Mouse (Mus musculus): ENCODE measurements around the gene Spocd1. TPM values are rescaled to one million over a fixed set of nuclear protein-coding genes. Genes with fewer than 3 reads are reported as not detected.
A peak's percentile ranks its signal among the peaks of the same experiment; 100 is the strongest.

The Spocd1 gene
- polyA plus RNA-seq, 1 experiment from 2014 or later: not detected

GRCm38 (mm10) chr4:129981657-129982056, 52.6 kb downstream of the Spocd1 start:
- WGBS: 74% methylated on average over 11 of the region's 11 CpGs
- ATAC-seq (ENCODE audit: low FRiP score, low TSS enrichment) (no peak), DNase-seq (ENCODE audit: low spot score) (no peak)
- TF ChIP-seq CTCF (IDR thresholded peaks at IDR 0.05; ENCODE audit: low read depth) (no peak), EP300 (optimal IDR thresholded peaks at IDR 0.05) (no peak)
- no peak overlapping the region for H3K27ac ChIP-seq (replicated peaks)
- H3K4me1 ChIP-seq (replicated peaks; ENCODE audit: control insufficient read depth, insufficient read depth): 0 out of 2 replicates have a peak, but pooled peaks cover 4% of the 10 kb centered on the region
- no peaks in the 10 kb centered on the region for H3K9me3 ChIP-seq (ENCODE audit: control insufficient read depth, low read length)
- no peak overlapping the region for H3K4me2 ChIP-seq (replicated peaks; ENCODE audit: low read depth)
- H3K36me3 ChIP-seq (ENCODE audit: control insufficient read depth, insufficient read depth, low read length): no peaks in the 10 kb centered on the region
- H3K27me3 ChIP-seq (ENCODE audit: control insufficient read depth, insufficient read depth, low read length): no peaks in the 10 kb centered on the region
- no peak overlapping the region for H3K9ac ChIP-seq (ENCODE audit: low read length)
- H3K4me3 ChIP-seq (ENCODE audit: low read depth, low read length): no peak overlapping the region

GRCm38 (mm10) chr4:129983046-129983445, 54.0 kb downstream of the Spocd1 start:
- Histone ChIP-seq H3K9me3 (ENCODE audit: control insufficient read depth, low read length) (no peaks in the 10 kb centered on the region), H3K4me2 (replicated peaks; ENCODE audit: low read depth) (no peak overlapping the region), H3K36me3 (ENCODE audit: control insufficient read depth, insufficient read depth, low read length) (no peaks in the 10 kb centered on the region), H3K27ac (replicated peaks) (no peak overlapping the region), H3K4me3 (ENCODE audit: low read depth, low read length) (no peak overlapping the region), H3K27me3 (ENCODE audit: control insufficient read depth, insufficient read depth, low read length) (no peaks in the 10 kb centered on the region), H3K9ac (ENCODE audit: low read length) (no peak overlapping the region), H3K4me1 (replicated peaks; ENCODE audit: control insufficient read depth, insufficient read depth) (0 out of 2 replicates have a peak, but pooled peaks cover 6% of the 10 kb centered on the region)
- WGBS: 45% methylated on average over 5 of the region's 5 CpGs
- DNase-seq (ENCODE audit: low spot score) (no peak), ATAC-seq (ENCODE audit: low FRiP score, low TSS enrichment) (no peak)
- TF ChIP-seq EP300 (optimal IDR thresholded peaks at IDR 0.05): no peak
- TF ChIP-seq CTCF (IDR thresholded peaks at IDR 0.05; ENCODE audit: low read depth): no peak

- no peaks in the 10 kb centered on the region for H3K36me3 ChIP-seq (ENCODE audit: control insufficient read depth, insufficient read depth, low read length)
- H3K4me1 ChIP-seq (replicated peaks; ENCODE audit: control insufficient read depth, insufficient read depth): 0 out of 2 replicates have a peak, but pooled peaks cover 6% of the 10 kb centered on the region
- H3K27ac ChIP-seq (replicated peaks): no peak overlapping the region
- H3K4me2 ChIP-seq (replicated peaks; ENCODE audit: low read depth): peak overlapping the region; percentile 97
- peak overlapping the region; percentile 57 for H3K4me3 ChIP-seq (ENCODE audit: low read depth, low read length)
- peak; percentile 75 for DNase-seq (ENCODE audit: low spot score)
- no peaks in the 10 kb centered on the region for H3K27me3 ChIP-seq (ENCODE audit: control insufficient read depth, insufficient read depth, low read length)
- no peak overlapping the region for H3K9ac ChIP-seq (ENCODE audit: low read length)
- no peaks in the 10 kb centered on the region for H3K9me3 ChIP-seq (ENCODE audit: control insufficient read depth, low read length)
- peak; percentile 33; the same call in 1 of the 2 replicates for ATAC-seq (ENCODE audit: low FRiP score, low TSS enrichment)
- TF ChIP-seq EP300 (optimal IDR thresholded peaks at IDR 0.05): no peak
- TF ChIP-seq CTCF (IDR thresholded peaks at IDR 0.05; ENCODE audit: low read depth): peak; percentile 77
- WGBS: 5% methylated on average over 15 of the region's 15 CpGs
These were observed 54.8 kb downstream of the Spocd1 start for GRCm38 (mm10) chr4:129983764-129984420.

GRCm38 (mm10) chr4:129984421-129985061, 55.5 kb downstream of the Spocd1 start, which contains the start of gene Adgrb2:
Gene Adgrb2 (plus strand): TSS chr4:129984870.
- no peaks in the 10 kb centered on the region for H3K27me3 ChIP-seq (ENCODE audit: control insufficient read depth, insufficient read depth, low read length)
- H3K9me3 ChIP-seq (ENCODE audit: control insufficient read depth, low read length): no peaks in the 10 kb centered on the region
- TF ChIP-seq EP300 (optimal IDR thresholded peaks at IDR 0.05) (no peak), CTCF (IDR thresholded peaks at IDR 0.05; ENCODE audit: low read depth) (no peak; the same call in 1 of the 2 replicates)
- peak within 1 kb of the TSS; percentile 63 for H3K9ac ChIP-seq (ENCODE audit: low read length)
- under 1% methylated on average over 43 of the region's 77 CpGs for WGBS
- H3K4me1 ChIP-seq (replicated peaks; ENCODE audit: control insufficient read depth, insufficient read depth): 0 out of 2 replicates have a peak, but pooled peaks cover 6% of the 10 kb centered on the region
- DNase-seq (ENCODE audit: low spot score) (no peak), ATAC-seq (ENCODE audit: low FRiP score, low TSS enrichment) (0 out of 2 replicates have a peak, but pooled peaks have one; percentile 13)
- no peaks in the 10 kb centered on the region for H3K36me3 ChIP-seq (ENCODE audit: control insufficient read depth, insufficient read depth, low read length)
- peak within 1 kb of the TSS; percentile 97 for H3K4me2 ChIP-seq (replicated peaks; ENCODE audit: low read depth)
- peak within 1 kb of the TSS; percentile 57 for H3K4me3 ChIP-seq (ENCODE audit: low read depth, low read length)
- H3K27ac ChIP-seq (replicated peaks): no peak within 1 kb of the TSS

- 0 out of 2 replicates have a peak, but pooled peaks cover 6% of the 10 kb centered on the region for H3K4me1 ChIP-seq (replicated peaks; ENCODE audit: control insufficient read depth, insufficient read depth)
- H3K9ac ChIP-seq (ENCODE audit: low read length): peak overlapping the region; percentile 63
- no peak for ATAC-seq (ENCODE audit: low FRiP score, low TSS enrichment)
- H3K4me3 ChIP-seq (ENCODE audit: low read depth, low read length): peak overlapping the region; percentile 57
- no peaks in the 10 kb centered on the region for H3K36me3 ChIP-seq (ENCODE audit: control insufficient read depth, insufficient read depth, low read length)
- DNase-seq (ENCODE audit: low spot score): no peak
- TF ChIP-seq EP300 (optimal IDR thresholded peaks at IDR 0.05): no peak
- no peak for TF ChIP-seq CTCF (IDR thresholded peaks at IDR 0.05; ENCODE audit: low read depth)
- under 1% methylated on average over 27 of the region's 48 CpGs for WGBS
- H3K27me3 ChIP-seq (ENCODE audit: control insufficient read depth, insufficient read depth, low read length): no peaks in the 10 kb centered on the region
- no peaks in the 10 kb centered on the region for H3K9me3 ChIP-seq (ENCODE audit: control insufficient read depth, low read length)
- H3K4me2 ChIP-seq (replicated peaks; ENCODE audit: low read depth): peak overlapping the region; percentile 97
- H3K27ac ChIP-seq (replicated peaks): no peak overlapping the region
These were observed 56.2 kb downstream of the Spocd1 start for GRCm38 (mm10) chr4:129985161-129985670.

All from stomach, postnatal 0 days (tissue).